Mouse (Mus musculus) midbrain, embryonic 11.5 days (tissue): ENCODE results near the gene Gm45234. TPM values are rescaled to one million over a fixed set of nuclear protein-coding genes. Genes with fewer than 3 reads are reported as not detected.
A peak's percentile ranks its signal among the peaks of the same experiment; 100 is the strongest.

ENCODE experiments used
- ATAC-seq: fragments of 200-750 bp; cut with Nextera tagmentation; 2 replicates; pipeline ENCODE4 v1.8.0; 2017; ENCODE audit warnings: moderate TSS enrichment, moderate library complexity; ENCODE audit not compliant: low FRiP score
- DNase-seq: peaks from one replicate; pipeline ENCODE4 v3.0.0; 2015; ENCODE audit warnings: low spot score; ENCODE audit errors: missing footprints
- H3K27ac ChIP-seq: fragments of 300-500 bp; sonication (generic); 2 replicates; pipeline ENCODE4 v1.5.1; 2014; ENCODE audit warnings: low read depth, low read length
- H3K27me3 ChIP-seq: fragments of 300-500 bp; sonication (generic); 2 replicates; pipeline ENCODE4 v1.6.1; 2014; ENCODE audit warnings: mild to moderate bottlenecking, low read length, moderate library complexity, mixed read lengths; ENCODE audit not compliant: control insufficient read depth, insufficient read depth
- H3K36me3 ChIP-seq: fragments of 300-500 bp; sonication (generic); 2 replicates; pipeline ENCODE4 v1.6.1; 2014; ENCODE audit warnings: mild to moderate bottlenecking, low read length, moderate library complexity, mixed read lengths; ENCODE audit not compliant: control insufficient read depth, insufficient read depth
- H3K4me1 ChIP-seq: fragments of 300-500 bp; sonication (generic); 2 replicates; pipeline ENCODE4 v1.6.1; 2014; ENCODE audit warnings: low read length; ENCODE audit not compliant: control insufficient read depth, insufficient read depth
- H3K4me2 ChIP-seq: fragments of 300-500 bp; sonication (generic); 2 replicates; pipeline ENCODE4 v1.6.1; 2014; ENCODE audit warnings: mild to moderate bottlenecking, moderate library complexity
- H3K4me3 ChIP-seq: fragments of 300-500 bp; sonication (generic); 2 replicates; pipeline ENCODE4 v1.5.1; 2014; ENCODE audit warnings: low read depth, low read length
- H3K9ac ChIP-seq: fragments of 300-500 bp; sonication (generic); 2 replicates; pipeline ENCODE4 v1.6.1; 2014; ENCODE audit warnings: low read length
- H3K9me3 ChIP-seq: fragments of 300-500 bp; sonication (generic); 2 replicates; pipeline ENCODE4 v1.6.1; 2016; ENCODE audit warnings: low read length; ENCODE audit not compliant: control insufficient read depth
- WGBS: fragments of 180-500 bp; shearing (Covaris S2); extraction: QIAGEN DNeasy Blood & Tissue Kit; methylation state at CpG from one replicate; pipeline ENCODE4 v1.1.7; 2014; 5-methylcytosine and 5-hydroxymethylcytosine counted together
- polyA plus RNA-seq: library from polyadenylated mRNA; unstranded; fragments of >200 nt; fragmentation: Nextera tagmentation; extraction: Ambion mirVana; gene quantifications from 2 replicates; pipeline ENCODE4 v1.2.1, GENCODE M21; 2014

Gene Gm45234
- polyA plus RNA-seq, 1 experiment from 2014 or later = not detected

DNA sequence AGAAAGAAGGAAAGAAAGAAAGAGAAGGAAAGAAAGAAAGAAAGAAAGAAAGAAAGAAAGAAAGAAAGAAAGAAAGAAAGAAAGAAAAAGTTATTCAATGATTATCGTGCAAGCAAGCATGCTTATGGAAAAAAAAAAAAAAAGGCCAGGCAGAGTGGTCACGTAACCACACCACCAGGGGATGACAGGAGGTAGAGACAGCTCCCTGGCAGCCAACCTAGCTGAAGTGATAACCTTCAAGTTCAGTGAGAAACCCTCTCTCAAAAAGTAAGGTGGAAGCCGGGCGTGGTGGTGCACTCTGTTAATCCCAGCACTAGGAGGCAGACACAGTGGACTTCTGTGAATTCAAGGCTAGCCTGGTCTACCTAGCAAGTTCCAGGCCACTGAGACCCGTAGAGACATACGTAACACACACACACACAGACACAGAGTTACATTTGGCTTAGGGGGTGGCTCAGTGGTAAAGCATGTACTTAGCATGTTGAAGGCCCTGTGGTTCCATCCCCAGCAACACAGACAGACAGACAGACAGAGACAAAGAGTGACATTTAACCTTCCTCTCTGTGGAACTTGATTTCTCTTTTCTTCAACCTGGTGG is 32.8 kb downstream of the Gm45234 start:
- Histone ChIP-seq H3K4me3 (no peak overlapping the region), H3K9ac (no peak overlapping the region), H3K9me3 (no peaks in the 10 kb centered on the region), H3K36me3 (no peaks in the 10 kb centered on the region), H3K27me3 (no peaks in the 10 kb centered on the region), H3K4me1 (no peaks in the 10 kb centered on the region), H3K27ac (no peak overlapping the region), H3K4me2 (no peak overlapping the region)
- 88% methylated on average over 6 of the region's 6 CpGs for WGBS
- ATAC-seq (no peak), DNase-seq (peak; percentile 76)

DNA sequence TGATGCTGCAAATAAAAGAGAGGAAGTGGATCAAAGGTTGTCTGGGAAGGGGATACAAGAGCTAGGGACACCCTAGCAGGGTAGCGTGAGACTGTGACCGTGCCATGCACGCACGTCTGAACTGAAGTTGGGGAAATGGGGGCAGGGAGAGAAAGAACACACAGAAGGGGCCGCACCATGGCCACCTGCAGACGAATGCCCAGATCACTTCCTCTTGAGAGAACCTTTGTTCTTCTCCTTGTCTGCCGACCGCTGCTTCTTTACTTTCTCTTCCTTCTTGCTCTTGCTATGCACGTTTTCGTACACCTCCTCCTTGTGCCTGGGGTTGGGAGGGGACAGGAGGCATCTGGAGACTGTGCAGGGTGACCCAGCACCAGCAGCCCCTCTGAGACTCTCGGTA is 34.9 kb downstream of the Gm45234 start:
- Histone ChIP-seq H3K27me3 (no peaks in the 10 kb centered on the region), H3K27ac (no peak overlapping the region), H3K4me1 (no peaks in the 10 kb centered on the region), H3K9me3 (no peaks in the 10 kb centered on the region), H3K9ac (no peak overlapping the region), H3K4me2 (no peak overlapping the region), H3K4me3 (no peak overlapping the region), H3K36me3 (peaks cover 4% of the 10 kb centered on the region; the same call in 1 of the 2 replicates)
- 74% methylated on average over 11 of the region's 11 CpGs for WGBS
- DNase-seq = peak; percentile 51
- ATAC-seq = no peak

DNA sequence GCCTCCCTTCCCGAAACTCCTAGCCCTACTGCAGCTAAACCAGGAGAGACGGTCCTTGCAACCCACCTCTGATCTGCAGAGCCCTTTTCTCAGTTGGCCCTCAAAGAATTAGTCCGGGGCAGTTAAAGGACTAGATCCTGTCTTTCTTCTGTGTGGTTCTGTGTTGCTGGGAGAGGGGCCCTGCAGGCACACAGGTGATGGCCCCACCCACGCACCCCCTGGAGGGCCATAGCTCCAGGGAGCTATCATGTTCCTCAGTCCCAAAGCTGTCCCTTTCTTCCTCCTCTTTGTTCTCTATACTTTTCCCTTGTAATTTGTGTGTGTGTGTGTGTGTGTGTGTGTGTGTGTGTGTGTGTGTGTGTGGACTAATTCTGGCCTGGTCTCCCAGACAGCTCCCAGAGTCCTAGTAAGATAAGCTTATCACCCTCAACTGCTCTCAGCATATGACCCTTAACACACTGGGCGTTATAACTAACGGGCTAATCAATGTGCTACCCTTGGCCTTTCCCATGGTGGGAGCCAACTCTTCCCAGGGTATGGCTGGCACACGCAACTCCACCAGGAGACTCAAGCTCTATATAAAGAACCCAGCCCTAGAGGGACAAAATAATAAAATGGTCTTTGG is 36.4 kb downstream of the Gm45234 start:
- Histone ChIP-seq H3K9me3 (no peaks in the 10 kb centered on the region), H3K27ac (no peak overlapping the region), H3K4me3 (no peak overlapping the region), H3K27me3 (no peaks in the 10 kb centered on the region), H3K4me2 (no peak overlapping the region), H3K9ac (no peak overlapping the region), H3K36me3 (peaks cover 4% of the 10 kb centered on the region; the same call in 1 of the 2 replicates), H3K4me1 (no peaks in the 10 kb centered on the region)
- WGBS = 73% methylated on average over 7 of the region's 7 CpGs
- ATAC-seq (no peak), DNase-seq (peak; percentile 81)

DNA sequence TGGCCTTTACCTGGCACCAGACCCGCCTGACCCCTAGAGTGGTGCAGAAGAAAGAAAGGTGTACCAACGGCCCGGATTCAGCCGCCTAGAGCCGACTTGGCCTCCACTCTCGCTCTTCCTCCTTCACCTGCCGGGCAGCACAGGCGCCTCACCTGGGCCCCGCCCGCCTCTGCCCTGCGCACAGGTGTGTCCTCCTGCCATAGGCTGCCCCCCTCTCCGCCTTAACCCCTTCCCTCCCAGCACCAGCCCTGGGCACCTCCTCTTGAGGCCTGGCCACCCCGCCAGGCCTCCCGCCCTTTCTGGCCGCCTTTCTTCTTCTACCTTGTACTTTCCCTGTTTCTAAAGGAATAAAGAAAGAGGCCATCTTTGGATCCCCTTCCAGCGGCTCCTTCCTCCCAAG is 37.1 kb downstream of the Gm45234 start:
- Histone ChIP-seq H3K27me3 (no peaks in the 10 kb centered on the region), H3K36me3 (peaks cover 4% of the 10 kb centered on the region; the same call in 1 of the 2 replicates), H3K9ac (no peak overlapping the region), H3K9me3 (no peaks in the 10 kb centered on the region), H3K4me1 (no peaks in the 10 kb centered on the region), H3K4me3 (no peak overlapping the region), H3K4me2 (no peak overlapping the region), H3K27ac (no peak overlapping the region)
- WGBS = 67% methylated on average over 16 of the region's 16 CpGs
- DNase-seq = peak; percentile 84
- no peak for ATAC-seq

DNA sequence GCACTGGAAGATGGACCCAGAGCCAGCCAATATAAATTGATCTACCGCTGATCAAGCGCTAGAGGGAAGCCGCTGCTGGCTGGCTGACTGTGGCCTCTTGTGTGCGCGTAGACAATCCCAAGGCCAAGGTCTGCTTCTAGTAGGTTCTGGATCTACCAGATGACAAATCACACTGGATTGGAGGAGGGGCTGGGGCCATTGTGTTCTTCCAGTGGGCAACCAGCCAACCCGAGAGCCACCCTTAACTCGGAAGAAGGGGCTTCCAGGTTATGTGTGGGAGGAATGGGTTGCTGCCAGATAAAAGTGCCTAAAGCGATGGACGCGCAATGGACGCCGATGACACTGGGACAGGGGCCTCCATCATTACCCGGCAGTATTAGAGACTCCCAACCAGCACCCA is 37.9 kb downstream of the Gm45234 start:
- no peak for DNase-seq
- WGBS = 80% methylated on average over 13 of the region's 13 CpGs
- H3K9ac ChIP-seq = no peak overlapping the region
- H3K9me3 ChIP-seq = no peaks in the 10 kb centered on the region
- no peak overlapping the region for H3K4me3 ChIP-seq
- H3K4me1 ChIP-seq = peaks cover 6% of the 10 kb centered on the region
- H3K27ac ChIP-seq = no peak overlapping the region
- H3K36me3 ChIP-seq = peaks cover 4% of the 10 kb centered on the region; the same call in 1 of the 2 replicates
- H3K4me2 ChIP-seq = no peak overlapping the region
- no peaks in the 10 kb centered on the region for H3K27me3 ChIP-seq
- no peak for ATAC-seq

DNA sequence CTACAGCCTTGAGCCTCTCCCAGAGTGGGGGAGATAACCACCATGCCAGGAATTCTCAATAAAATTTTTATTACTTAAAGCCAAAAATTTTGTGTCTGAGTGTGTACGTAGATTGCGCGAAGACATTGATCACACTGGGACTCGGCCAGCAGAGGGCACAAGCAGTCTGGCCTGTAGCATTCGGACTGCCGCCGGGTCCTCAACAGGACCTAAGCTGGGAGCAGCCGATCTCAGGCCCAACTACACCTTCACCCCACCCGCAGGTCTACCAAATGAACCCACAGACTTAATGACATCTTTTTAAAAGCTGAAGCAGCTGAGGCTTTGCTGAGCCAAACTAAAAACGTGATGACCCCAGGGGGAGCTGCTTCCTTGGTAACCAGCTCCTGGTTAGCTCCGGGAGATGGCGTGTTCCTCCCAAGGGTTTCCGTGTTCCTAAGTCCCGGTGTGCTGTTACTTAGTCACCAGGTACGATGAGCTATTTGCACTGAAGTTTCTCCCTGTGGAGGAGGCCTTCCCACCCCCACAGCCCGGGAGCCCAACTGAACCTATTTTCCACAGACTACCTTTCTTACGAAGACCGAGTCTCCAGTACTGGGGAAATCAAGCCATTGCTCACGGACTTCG is 38.8 kb downstream of the Gm45234 start:
- WGBS = 71% methylated on average over 20 of the region's 20 CpGs
- Histone ChIP-seq H3K9me3 (no peaks in the 10 kb centered on the region), H3K27me3 (no peaks in the 10 kb centered on the region), H3K4me2 (no peak overlapping the region), H3K4me3 (no peak overlapping the region), H3K4me1 (peaks cover 9% of the 10 kb centered on the region), H3K9ac (no peak overlapping the region), H3K36me3 (peaks cover 4% of the 10 kb centered on the region; the same call in 1 of the 2 replicates), H3K27ac (no peak overlapping the region)
- no peak for ATAC-seq
- peak; percentile 86 for DNase-seq

DNA sequence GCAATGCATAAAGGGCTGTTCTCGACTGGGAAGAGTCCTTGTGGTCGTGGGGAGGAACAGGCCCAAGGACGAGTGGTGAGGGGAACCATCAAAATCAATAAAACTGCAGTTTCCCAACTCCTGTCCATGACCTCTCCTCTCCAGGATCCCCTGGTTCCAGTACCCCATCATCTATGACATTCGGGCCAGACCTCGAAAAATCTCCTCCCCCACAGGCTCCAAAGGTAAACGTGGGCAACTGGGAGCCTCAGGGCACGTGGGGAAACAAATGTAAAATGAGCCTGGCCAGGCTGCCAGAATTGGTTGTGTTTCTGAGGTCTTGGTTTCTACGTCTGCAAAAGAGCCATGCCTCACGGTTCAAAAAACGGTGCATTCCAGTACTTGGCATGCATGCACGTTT is 42.9 kb downstream of the Gm45234 start:
- WGBS = 22% methylated on average over 11 of the region's 11 CpGs
- Histone ChIP-seq H3K9me3 (no peaks in the 10 kb centered on the region), H3K36me3 (peaks cover 4% of the 10 kb centered on the region; the same call in 1 of the 2 replicates)

DNA sequence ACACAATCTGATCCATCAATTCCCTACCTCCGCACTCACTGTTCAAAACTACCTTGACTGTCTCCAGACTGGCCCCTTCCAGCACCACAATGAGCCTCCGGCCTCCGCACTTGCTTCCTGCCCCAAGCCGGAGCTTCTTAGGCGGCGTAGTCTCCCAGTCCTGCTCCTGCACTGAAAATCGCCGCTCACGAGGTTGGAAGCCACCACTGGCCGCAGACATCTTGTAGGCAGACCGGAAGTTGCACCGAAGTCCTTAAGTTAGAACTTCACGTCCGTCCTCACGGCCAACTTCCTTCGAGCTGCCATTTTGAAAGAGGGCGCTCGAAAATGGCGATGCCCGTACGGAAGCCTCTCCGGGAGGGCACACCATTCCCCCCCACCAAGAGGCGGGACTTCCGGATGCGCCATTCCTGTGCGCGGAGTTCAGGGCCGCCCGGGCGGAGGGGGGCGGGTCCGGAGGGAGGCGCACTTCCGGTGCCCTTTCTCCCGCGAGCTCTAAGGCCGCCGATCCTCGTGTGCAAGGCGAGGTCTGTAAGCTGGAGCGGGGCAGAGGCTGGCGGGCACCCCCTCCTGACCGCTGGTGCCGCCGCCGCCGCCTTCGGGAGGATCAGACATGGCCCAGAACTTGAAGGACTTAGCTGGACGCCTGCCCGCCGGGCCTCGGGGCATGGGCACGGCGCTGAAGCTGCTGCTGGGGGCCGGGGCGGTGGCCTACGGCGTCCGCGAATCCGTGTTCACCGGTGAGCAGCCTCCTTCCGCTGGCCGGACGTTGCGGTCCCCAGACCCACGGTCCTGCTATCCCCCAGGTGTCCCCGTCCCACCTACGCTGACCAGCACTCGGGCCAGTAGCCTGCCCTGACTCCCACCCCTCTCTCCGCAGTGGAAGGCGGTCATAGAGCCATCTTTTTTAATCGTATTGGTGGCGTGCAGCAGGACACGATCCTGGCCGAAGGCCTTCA is 43.7 kb downstream of the Gm45234 start, which contains the start of the genes Emg1 and Phb2:
Emg1 (minus strand) TSS at position 355 of the 959 bp plus-strand sequence.
Phb2 (plus strand) TSS at position 513 of the 959 bp plus-strand sequence.
- peak within 1 kb of the TSS; percentile 91 for H3K9ac ChIP-seq
- H3K9me3 ChIP-seq = no peaks in the 10 kb centered on the region
- peak within 1 kb of the TSS; percentile 53; the same call in 1 of the 2 replicates for H3K27ac ChIP-seq
- ATAC-seq = peak; percentile 97
- peak; percentile 100 for DNase-seq
- H3K4me3 ChIP-seq = peak within 1 kb of the TSS; percentile 91
- H3K4me1 ChIP-seq = peaks cover 16% of the 10 kb centered on the region
- peak within 1 kb of the TSS; percentile 98 for H3K4me2 ChIP-seq
- H3K27me3 ChIP-seq = no peaks in the 10 kb centered on the region
- peaks cover 4% of the 10 kb centered on the region; the same call in 1 of the 2 replicates for H3K36me3 ChIP-seq
- under 1% methylated on average over 76 of the region's 76 CpGs for WGBS

More for the DNA sequence above, 42.9 kb downstream of the Gm45234 start:
- peak overlapping the region; percentile 91 for H3K9ac ChIP-seq
- no peaks in the 10 kb centered on the region for H3K27me3 ChIP-seq
- H3K4me2 ChIP-seq = peak overlapping the region; percentile 98
- ATAC-seq (no peak), DNase-seq (peak; percentile 89)
- no peak overlapping the region for H3K27ac ChIP-seq
- H3K4me1 ChIP-seq = peaks cover 16% of the 10 kb centered on the region
- peak overlapping the region; percentile 91 for H3K4me3 ChIP-seq
